Mouse (Mus musculus) gastrocnemius, adult 8-10 months (tissue): Measurements from ENCODE around the gene Pimreg. TPM values are rescaled to one million over a fixed set of nuclear protein-coding genes. Genes with fewer than 3 reads are reported as not detected.

Source experiments
- DNase-seq, 2 experiments: peaks; one replicate each; pipeline ENCODE4 v3.0.0; 2022; ENCODE audit warnings: low spot score in 2 of 2
- total RNA-seq, 4 experiments: library from RNA; stranded (reverse); gene quantifications; 2 replicates each; pipeline ENCODE4 v1.2.4; 2022

Gene Pimreg
- not detected for total RNA-seq

DNA sequence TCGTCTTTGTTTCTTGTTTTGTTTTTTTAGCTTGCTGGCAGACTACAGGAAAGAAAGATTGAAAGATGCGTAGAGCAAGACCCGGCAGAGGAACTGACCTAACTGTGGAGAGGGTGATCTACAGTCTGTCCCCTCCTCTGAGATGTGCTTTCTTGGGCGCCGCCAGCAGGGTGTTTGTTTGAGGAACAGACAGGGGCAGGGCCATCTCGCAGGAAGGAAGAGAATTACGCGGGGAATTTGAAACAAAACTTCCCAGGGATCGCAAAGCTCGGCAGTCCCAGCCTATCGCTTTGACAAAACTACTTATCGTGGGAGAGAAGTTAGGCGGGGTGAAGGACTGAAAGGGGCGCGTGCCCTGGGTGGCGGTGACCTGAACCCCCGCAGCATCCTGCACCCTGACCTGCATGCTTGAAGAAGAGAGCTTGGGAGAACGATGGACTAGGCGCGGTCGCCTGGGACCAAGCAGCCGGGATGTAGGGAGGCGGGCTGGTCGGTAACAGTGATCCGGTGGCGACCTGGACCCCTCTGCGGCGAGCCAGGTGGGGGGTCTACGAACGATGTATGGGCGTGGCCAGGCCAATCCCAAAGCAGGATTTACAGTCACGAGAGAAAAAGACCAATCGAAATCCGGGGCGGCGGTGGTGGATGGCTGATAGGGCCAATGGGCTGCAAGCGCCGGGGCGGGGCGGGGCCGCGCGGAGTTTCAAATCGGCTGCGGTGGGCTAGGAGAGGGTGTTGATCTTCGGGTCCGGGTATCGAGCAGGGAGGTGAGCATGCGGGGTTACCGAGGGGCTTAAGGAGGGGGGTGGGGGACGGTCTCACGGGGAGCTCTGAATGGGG, at the start of gene Pimreg:
TSS of gene Pimreg (plus strand) at position 265 of the 840 bp plus-strand sequence.
- DNase-seq: peak; percentile 60 to 62

DNA sequence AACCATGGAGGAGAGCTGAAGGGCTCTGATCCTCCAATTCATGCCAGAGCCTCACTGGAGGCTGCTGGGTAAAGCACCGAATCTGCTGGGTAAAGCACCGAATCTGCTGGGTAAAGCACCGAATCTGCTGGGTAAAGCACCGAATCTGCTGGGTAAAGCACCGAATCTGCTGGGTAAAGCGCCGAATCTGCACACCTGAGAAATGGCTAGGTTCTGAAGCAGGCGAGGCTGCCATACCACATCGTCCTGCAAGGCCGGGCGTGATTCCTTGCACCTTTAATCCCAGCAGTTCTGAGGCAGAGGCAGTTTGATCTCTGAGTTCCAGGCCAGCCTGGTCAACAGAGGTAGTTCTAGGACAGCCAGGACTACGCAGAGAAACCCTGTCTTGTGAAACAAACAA, 49.4 kb upstream of the Pimreg start:
- no peak for DNase-seq

DNA sequence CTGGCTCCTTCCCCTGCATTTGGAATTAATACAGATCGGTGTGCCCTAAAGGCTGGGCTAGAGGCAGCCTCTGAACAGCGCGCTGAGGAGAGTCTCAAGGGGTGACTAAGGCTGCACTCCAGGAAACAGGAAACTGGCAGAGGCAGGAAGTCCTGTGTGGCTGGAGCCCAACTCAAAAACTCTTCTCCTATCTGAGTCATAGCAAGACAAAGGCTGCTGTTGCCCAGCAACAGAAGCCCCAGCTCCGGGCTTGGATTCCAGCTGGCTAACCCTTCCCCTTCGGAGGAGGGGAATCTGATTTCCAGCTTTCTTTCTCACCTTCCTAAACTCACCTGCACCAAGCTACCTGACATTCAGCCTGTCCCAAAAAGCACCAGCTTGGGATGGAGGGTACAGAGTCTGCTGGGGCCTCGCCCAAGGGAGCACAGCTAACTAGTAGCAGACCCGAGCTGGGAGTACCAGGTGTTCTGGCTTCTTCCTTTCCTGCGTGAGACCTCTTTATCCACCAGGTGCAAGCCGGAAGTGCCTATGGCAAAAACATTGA, 45.8 kb upstream of the Pimreg start:
- peak; percentile 28 to 34 for DNase-seq

DNA sequence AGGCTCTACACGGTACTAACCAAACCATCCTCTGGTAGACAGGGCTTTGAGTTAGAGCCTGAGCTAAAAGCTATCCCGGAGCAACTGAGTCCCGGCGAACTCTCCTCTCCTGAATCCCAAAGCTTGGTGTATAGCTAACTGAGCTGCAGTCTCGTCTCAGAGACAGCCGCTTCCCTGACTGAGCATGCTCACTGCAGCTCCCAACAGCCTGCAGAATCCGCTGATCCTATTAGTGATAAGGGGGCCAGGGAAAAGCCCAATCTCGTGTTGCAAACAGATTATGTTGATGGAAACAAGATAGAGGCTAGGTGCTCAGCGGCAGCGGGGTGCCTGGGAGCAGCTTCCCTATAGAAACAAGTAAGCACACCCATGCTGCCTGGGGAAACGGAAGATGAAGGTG, 45.0 kb upstream of the Pimreg start:
- no peak for DNase-seq

DNA sequence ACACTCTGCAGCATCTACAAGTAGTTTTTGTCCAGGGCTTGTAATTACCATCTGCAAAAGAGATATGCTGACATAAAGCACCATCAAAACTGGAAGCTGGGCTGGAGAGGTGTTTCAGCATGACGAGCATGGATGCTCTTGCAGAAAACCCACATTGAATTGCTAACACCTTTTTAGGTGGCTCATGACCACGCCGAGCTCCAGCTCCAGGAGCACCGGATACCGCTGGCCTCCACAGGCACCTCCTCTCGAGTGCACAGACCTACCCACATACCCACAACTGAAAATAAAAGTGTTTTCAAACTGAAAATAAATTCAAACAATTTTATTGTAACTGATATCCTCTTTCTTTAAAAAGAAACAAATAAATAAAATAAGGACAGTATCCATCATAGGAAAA, 41.6 kb upstream of the Pimreg start:
- no peak for DNase-seq

DNA sequence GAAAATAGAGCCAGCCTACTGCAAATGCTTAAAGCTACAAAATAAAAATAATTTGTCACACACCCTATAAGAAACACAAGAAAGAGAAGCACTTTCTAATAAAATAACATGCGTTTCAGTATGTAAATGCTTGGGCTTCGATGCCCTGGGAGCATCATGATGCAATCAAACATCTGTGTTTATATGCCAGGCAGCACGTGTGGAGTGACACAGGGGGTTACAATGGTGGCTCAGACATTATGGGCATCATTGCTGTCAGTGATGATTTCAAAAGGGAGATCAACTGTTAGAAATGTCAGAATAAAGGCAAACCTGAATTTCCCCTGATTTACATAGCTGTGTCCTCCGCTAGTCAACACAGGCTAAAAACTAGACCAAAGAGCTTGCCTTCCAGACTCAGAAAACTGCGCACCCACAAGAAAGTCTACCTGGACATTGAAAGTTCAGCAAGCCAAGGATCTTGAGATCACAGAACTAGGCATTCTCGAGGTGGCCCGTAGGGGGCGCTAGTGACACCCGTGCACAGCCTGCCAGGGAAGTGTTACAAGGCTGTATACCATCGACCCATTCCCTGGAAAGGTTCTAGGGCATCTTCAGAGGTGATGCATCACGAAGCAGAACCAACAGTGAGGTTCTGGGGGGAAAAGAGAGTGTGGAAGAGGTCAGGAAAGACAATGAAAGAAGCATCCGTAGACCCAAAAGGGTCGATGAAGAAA, 39.5 kb upstream of the Pimreg start:
- peak in 1 of 2 experiments; percentile 24 for DNase-seq

DNA sequence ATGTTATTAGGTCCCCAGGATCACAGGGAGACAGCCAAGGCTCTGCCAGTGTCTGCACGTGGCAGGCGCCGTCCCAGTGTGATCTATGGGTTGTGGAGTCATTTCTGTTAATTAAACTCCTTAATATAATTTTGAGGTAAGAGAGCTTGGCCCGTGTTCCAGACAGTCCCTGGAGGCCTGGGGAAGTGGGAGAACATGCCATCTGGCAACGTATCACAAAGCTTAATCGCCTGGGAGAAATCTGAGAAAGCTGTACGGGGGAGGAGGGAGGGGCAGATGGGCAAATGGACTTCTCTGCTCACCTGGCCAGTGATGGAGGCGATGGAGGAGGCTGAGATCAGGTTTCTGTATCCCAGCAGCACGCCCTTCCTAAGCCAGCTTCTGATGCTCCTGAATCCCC, 38.7 kb upstream of the Pimreg start:
- no peak for DNase-seq

DNA sequence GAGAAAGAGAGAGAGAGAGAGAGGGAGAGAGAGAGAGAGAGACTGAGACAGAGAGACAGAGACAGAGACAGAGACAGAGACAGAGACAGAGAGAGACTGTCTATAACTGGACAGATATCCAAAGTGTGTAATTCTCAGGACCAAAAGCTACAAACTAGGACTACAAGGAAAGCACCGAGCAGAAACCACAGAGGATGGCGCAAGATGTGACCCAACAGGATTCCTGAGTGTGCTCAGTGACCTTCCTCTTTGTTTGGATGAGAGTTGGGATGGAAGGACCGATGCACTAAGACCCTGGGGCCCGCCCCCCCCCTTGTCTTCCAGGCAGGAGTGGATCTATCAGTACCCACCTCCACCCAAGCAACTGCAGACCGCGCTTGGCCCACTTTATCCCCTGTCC, 36.3 kb upstream of the Pimreg start:
- no peak for DNase-seq

DNA sequence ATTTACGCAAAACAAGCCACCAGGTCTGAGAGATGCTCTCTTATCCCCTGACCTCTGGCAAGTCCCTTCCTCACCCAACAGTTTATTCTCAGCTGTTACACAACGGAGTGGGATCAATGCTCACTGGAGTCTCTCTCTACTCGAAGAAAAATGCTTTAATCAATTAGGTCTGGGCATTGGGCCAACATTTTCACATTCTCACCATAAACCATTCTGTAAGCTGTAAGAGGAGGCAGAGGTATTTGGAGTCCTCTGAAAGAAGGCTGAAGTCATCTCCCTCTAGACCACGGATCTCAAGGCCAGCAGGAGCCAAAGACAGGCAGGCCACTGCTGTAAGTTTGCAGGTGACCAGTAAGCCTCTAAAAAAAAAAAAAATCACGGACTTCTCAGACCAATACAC, 31.5 kb upstream of the Pimreg start:
- DNase-seq: no peak

DNA sequence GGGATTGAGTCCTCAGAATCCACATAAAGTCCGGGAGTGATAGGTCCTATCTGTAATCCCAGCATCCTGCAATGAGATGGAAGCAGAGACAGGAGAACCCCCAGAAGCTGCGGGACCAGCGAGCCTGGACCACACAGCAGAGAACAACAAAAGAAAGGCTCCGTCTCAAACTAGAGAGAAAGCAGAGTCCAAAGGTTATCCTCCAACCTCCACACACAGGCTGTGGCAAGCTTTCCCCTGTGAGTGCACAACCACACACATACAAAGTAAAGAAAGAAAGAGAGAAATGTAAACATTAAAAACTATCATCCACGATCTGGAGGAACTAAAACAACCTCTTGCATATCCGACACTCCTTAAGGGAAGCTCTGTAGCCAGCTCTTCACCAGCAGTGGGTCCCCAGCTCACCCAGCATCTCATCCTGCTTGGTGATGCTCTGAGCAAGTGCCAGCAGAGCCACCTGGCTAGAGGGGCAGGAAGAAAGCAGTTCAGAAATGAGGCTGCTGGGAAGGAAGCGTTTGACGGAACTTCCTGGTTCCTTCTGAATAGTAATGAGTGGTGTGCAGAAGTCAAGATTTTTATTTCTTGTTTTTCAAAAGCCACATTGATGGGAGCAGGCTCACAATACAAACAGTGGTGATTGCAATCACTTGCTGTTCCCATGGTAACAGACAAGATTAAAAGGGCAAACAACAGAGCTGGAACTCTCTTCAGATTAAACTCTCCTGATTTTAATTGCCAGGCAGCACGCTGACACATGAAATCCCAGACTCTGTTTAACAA, 30.7 kb upstream of the Pimreg start:
- DNase-seq: no peak

DNA sequence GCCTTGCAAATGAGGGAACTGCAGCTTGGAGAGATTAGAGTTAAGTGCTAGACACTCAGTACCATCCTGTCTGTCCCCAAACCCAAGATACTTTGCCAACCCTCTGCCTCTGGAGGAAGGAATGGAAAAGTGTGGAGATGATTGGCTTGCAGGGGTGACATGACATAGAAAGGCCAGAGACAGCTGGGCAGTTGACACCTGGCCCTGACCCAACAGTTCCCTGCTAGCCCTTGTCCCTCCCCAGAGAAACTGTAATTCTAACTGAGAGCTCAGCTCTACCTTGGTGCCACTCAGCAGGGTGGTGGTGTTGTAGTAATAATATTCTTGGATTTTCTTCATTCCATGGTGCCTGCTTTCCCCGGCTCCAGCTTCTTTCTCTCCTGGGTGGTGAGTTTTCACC, 29.9 kb upstream of the Pimreg start:
- DNase-seq: peak; percentile 39 to 42

DNA sequence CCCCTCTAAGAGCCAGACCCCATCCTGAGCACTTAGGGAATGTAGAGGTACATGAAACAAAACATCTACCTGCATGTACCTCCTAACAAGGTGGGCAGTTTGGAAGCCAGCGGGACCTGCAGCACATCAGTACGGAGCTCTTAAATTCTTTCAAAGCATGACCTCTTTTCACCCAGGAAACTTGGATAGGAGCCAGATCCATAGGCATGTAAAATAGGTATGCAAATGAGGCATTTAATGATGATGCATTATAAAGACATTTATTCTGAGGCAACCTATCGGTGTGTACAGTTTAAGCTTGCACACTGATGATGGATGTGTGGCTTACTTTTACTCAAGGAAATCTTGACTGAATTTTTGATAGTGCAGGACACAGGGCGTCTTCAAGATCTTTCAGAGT, 27.2 kb upstream of the Pimreg start:
- DNase-seq: no peak

DNA sequence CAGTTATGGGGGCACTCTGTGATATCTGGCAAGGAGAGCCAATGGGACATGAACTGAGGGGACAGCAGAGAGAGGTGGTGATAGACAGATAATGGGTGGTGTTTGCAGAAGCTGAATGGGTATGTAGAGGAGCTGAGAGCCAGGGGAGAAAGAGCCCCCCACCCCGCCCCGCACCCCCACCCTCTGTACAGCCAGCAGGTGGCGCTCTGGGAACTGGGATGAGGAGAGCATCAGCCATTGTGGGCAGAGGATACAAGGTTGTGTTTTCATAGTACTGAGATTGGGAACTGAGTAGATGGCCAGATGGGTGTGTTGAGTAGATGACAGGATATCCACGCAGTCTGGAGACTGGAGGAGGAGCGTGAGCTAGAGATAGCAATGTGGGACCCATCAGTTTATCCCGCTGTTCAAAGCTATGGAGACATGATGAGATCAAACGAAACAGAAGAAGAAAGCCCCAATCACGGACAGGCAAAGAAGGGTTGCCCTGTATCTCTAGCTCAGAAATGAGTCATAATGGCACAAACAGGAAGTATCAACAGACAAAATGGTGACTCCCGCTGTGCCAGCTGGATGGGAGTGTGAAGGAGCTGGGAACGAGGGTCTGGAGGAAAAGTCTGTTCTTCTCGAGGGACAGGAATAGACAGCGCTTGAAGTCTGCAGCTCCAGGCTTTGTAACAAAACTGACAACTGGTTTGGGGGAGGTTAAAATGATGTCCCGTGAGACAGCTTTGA, 25.1 kb upstream of the Pimreg start:
- no peak for DNase-seq

DNA sequence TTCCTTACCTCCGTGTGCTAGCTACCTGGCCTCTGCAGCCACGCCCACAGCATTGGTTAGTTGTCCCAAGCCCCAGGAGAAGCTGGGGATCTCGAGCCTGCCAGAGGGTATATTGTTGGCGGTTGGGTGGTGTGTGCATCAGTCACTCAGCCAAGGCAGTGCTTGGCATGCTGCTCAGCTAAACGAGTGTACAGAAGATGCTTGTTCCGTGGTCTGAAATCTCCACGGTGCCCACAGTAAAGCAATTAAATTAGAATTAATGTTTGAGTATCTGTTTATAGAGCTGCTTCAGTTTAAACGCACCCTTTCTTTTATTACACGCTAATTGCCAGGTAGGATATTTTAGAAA, 24.6 kb upstream of the Pimreg start:
- no peak for DNase-seq

DNA sequence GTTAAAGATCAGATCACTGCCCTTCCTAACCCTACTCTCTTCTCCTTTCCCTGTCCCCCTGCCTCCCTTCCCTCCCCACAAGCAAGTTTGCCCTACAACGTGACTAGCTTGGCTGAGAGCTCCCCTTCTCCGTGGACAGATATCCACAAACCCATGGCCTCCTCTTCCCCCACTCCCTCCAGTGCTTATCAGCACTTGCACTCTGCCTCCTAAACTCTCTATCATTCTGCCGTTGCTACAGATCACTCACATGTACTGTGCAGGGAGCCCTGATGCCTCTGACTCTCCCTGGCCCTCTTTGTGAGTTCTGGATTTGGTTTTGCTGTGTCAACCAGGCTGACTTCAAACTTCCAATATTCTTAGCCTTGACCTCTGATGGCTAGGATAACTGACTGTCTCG, 20.8 kb upstream of the Pimreg start:
- DNase-seq: no peak

DNA sequence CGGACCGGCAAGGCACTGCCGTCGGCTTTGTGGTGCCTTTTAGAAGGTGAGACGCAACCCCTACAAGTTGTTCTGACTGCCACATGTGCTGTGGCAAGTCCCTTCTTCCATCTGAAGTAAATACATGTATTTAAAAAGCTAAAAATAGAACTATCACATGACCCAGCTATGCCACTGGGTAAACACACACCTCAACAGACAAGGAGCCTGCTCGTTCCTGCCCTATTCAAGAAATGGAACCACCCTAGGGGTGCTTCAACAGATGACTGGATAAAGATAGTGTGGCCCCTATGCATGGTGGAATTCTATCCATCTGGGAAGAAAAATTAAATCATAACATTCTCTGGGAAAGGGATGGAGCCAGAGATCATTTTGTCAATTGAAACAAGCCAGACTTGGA, 19.0 kb upstream of the Pimreg start:
- DNase-seq: no peak

DNA sequence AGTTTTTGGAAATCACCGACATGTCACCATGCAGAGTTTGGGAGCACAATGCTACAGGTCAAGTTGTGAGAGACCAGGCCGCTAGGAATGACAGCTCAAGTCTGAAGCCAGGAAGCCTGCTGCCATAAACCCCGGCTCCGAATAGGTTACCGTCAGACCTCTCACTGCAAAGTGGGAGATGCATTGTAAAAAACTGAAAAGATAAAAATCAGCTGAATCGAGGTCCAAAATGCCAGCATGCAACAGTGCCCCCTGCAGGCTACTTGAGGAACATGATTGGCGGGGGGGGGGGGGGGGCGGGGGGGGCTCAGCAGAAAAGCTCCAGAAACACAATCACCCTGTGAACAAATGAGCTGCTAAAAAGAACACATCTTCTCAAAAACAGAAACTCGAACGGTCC, 18.3 kb upstream of the Pimreg start:
- DNase-seq: no peak

DNA sequence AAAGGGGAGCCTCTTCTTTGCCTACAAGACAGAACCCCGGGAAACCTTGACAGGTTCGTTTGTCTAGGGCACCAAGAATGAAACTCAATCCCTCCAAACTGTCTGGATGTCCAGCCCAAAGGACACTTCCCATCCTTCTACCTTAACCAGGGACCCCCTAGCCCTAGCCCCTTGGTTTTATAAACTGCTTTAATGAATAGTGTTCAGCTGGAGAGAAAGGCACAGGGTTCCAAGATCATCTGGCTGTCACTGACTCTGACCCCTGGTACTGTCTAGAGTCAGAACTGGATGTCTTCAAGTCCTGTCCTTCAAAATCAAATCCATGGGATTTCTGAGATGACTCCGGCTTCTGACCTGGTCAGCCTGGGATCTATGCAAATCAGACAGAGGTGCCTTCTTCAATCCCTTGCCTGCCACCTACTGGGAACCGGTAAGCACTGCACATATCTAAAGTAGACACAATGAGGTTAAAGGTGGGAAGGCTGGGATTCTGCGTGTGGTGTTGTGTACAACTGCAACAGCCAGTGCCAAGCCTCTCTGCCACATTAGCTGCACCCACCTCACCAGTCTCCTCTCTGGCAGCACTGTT, 17.5 kb upstream of the Pimreg start:
- peak; percentile 26 to 41 for DNase-seq

DNA sequence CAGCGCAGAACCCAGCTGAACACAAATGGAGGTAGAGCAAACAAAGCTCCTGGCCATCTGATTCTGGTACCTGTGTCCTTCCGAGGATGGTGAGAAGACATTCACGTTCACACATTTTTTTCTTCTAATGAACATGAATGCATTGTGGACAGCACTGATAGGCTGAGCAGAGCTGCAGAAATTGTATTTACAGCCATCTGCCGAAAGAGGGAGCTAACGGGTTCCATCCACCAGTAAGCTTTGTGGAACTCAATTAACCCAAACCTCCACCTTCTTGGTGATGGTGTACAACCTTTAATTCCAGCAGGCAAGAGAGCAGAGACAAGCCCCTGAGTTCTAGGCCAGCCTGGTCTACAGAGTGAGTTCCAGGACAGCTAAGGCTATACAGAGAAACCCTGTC, 16.0 kb upstream of the Pimreg start:
- DNase-seq: no peak

DNA sequence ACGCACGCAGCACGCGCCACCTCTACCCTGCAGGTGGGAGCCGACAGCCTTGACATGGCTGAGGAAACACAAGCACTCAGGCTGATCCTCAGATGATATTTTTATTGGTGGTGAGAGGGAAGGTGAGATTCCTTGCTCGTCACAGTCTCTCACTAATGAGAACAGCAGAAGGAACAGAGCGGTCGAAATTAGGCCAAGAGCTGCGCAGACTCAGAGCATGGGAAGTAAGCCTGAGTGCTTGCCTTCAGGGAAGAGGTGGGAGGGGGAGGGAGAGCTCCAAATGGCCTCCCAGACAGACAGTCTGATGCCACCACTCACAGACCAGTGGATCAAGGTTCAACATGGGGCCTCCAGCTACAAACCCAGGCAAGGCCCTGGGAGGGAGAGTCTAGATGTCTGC, 15.3 kb upstream of the Pimreg start:
- DNase-seq: no peak

DNA sequence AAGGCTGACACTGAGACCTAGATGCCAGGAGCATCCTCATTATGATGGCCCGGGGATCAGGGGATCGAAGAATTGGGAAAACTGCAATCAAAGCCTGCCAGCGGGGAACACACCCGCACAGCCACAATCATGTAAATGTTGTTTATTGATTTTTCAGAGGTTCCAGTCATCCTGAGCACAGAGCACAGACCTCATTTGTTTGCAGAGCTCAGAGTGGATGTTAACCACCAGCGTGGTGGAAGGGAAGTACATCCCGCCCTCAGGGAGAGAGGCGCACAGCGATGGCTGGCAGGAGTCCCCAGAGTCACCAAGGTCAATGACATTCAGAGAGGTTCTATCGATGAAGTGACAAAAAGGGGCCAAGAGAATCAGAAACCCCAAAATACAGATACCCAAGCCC, 14.0 kb upstream of the Pimreg start:
- no peak for DNase-seq
